Mouse (Mus musculus) adrenal gland, adult 2 months (tissue): ENCODE measurements around the gene Ece1. TPM values are rescaled to one million over a fixed set of nuclear protein-coding genes. Genes with fewer than 3 reads are reported as not detected.

ENCODE experiments used
- polyA plus RNA-seq: library from polyadenylated mRNA; depleted of rRNA; stranded (reverse); fragments of >200 nt; gene quantifications from 2 replicates; pipeline ENCODE4 v1.2.3, GENCODE M21; 2012; rRNA removed
- total RNA-seq, 2 experiments: library from RNA; stranded (reverse); gene quantifications; 2 replicates each; pipeline ENCODE4 v1.2.3; 2021

Gene Ece1
- total and polyA plus RNA-seq, 3 experiments, result 228 to 424 (median 414) TPM

Other genes with a start within 250 kb of the Ece1 start
- 100 to 1,000 TPM; 119 to 172 TPM for gene Rap1gap, start 197.5 kb upstream of the Ece1 start, total RNA-seq
- gene Rap1gap, start 197.5 kb upstream of the Ece1 start, polyA plus RNA-seq, result 489 and 541 TPM in 2 replicates
- gene Alpl, start 65.9 kb upstream of the Ece1 start, total RNA-seq, result 10 to 100 TPM in 1 of 2 experiments, 1 to 10 TPM in 1; 6.1 to 59.6 TPM
- 4.7 and 7.4 TPM in 2 replicates for gene Alpl, start 65.9 kb upstream of the Ece1 start, polyA plus RNA-seq
- 100 to 1,000 TPM in 1 of 2 experiments, 10 to 100 TPM in 1; 69.2 to 133 TPM for gene Eif4g3, start 130.8 kb downstream of the Ece1 start, total RNA-seq
- gene Eif4g3, start 130.8 kb downstream of the Ece1 start, polyA plus RNA-seq, result 113 and 181 TPM in 2 replicates